Mouse (Mus musculus) left cerebral cortex, adult 11 months (tissue): Measurements from ENCODE around the gene Btbd35f7.
"Not testable (repeated sequence)": the region's sequence is repeated elsewhere in the genome, so short reads cannot be mapped to it uniquely, and the experiment has no call there.

Experiments used
- DNase-seq: peaks from one replicate; pipeline ENCODE4 v3.0.0; 2022; ENCODE audit warnings: low spot score

The Btbd35f7 gene

DNA sequence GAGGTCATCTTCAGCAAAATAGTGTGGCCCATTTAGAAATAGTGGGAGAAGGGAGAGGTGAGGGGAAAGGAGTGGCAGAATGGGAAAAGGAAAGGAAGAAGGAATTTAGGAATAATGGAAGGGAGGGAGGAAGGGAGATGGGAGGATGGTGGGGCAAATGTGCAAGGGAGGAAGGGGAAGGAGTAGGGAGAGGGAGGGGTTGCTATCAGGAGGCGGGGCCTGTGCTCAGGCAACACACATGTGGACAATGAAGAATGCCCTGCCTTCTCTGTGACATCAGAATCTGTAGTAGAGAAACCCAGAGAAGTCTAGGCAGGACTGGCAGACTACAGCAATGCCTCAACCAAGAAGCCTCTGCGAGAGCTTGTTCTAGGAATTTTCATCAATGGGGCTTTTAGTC, at the start of gene Btbd35f7:
TSS of gene Btbd35f7 (plus strand) at position 301 of the 400 bp plus-strand sequence.
- not testable (repeated sequence) for DNase-seq
